Mouse (Mus musculus) olfactory bulb, adult 2 months (tissue): ENCODE results near the gene Edil3.

Experiments
- CTCF ChIP-seq: fragments of 200-500 bp; IDR thresholded peaks from 2 replicates; pipeline ENCODE4 v1.5.1; 2012; ENCODE audit warnings: low read depth, mild to moderate bottlenecking, low read length, moderate library complexity; ENCODE audit not compliant: insufficient read depth
- POLR2A ChIP-seq: fragments of 200-500 bp; IDR thresholded peaks from 2 replicates; pipeline ENCODE4 v1.6.1; 2012; ENCODE audit warnings: mild to moderate bottlenecking, low read depth, low read length, moderate library complexity; ENCODE audit not compliant: insufficient read depth

DNA sequence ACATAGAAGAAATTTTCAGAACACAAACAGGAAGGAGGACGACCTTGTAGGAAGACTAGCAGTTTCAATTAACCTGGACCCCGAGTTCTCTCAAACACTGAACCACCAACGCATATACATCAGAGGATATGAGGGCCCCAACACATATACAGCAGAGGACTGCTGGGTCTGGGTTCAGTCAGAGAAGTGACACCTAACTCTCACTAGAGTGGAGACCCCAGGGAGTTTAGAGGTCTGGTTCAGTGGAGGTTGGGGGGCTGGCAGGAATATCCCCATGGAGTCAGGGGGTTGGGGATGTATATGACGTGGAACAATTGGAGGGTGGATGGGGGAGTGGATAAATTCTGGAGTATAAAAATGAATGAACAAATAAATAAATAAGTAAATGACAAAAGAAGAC lies 151.1 kb downstream of the Edil3 start:
- TF ChIP-seq CTCF (no peak), POLR2A (no peak)
